Mouse (Mus musculus) forebrain, embryonic 16.5 days (tissue): ENCODE results near the gene Plxdc1. TPM values are rescaled to one million over a fixed set of nuclear protein-coding genes. Genes with fewer than 3 reads are reported as not detected.
A peak's percentile ranks its signal among the peaks of the same experiment; 100 is the strongest.

Experiments used
- ATAC-seq: fragments of 200-750 bp; cut with Nextera tagmentation; 2 replicates; pipeline ENCODE4 v1.8.0; 2017; ENCODE audit warnings: mild to moderate bottlenecking, moderate library complexity
- H3K27ac ChIP-seq: fragments of 300-500 bp; sonication (generic); 2 replicates; pipeline ENCODE4 v1.5.1; 2014; ENCODE audit warnings: low read length, control low read depth
- H3K27me3 ChIP-seq: fragments of 300-500 bp; sonication (generic); replicated peaks from 2 replicates; pipeline ENCODE4 v1.6.1; 2014; ENCODE audit warnings: low read length; ENCODE audit not compliant: control insufficient read depth, insufficient read depth
- H3K36me3 ChIP-seq: fragments of 300-500 bp; sonication (generic); 2 replicates; pipeline ENCODE4 v1.6.1; 2014; ENCODE audit not compliant: control insufficient read depth, insufficient read depth
- H3K4me1 ChIP-seq: fragments of 300-500 bp; sonication (generic); replicated peaks from 2 replicates; pipeline ENCODE4 v1.6.1; 2014; ENCODE audit warnings: low read length; ENCODE audit not compliant: control insufficient read depth, insufficient read depth
- H3K4me2 ChIP-seq: fragments of 300-500 bp; sonication (generic); 2 replicates; pipeline ENCODE4 v1.6.1; 2014; ENCODE audit warnings: mild to moderate bottlenecking, low read length, control low read depth
- H3K4me3 ChIP-seq: fragments of 300-500 bp; sonication (generic); replicated peaks from 2 replicates; pipeline ENCODE4 v1.5.1; 2014; ENCODE audit warnings: mild to moderate bottlenecking, low read length, control low read depth
- H3K9ac ChIP-seq: fragments of 300-500 bp; sonication (generic); replicated peaks from 2 replicates; pipeline ENCODE4 v1.6.1; 2014; ENCODE audit warnings: low read depth, low read length, control low read depth
- H3K9me3 ChIP-seq: fragments of 300-500 bp; sonication (generic); 2 replicates; pipeline ENCODE4 v1.6.1; 2016; ENCODE audit warnings: low read length; ENCODE audit not compliant: control insufficient read depth
- WGBS: fragments of 180-500 bp; shearing (Covaris S2); extraction: QIAGEN DNeasy Blood & Tissue Kit; methylation state at CpG from one replicate; pipeline ENCODE4 v1.1.7; 2014; 5-methylcytosine and 5-hydroxymethylcytosine counted together
- polyA plus RNA-seq: library from polyadenylated mRNA; unstranded; fragments of >200 nt; fragmentation: Nextera tagmentation; extraction: Ambion mirVana; gene quantifications from 2 replicates; pipeline ENCODE4 v1.2.1, GENCODE M21; 2015

Gene Plxdc1
- polyA plus RNA-seq = 0.72 and 0.96 TPM in 2 replicates

DNA sequence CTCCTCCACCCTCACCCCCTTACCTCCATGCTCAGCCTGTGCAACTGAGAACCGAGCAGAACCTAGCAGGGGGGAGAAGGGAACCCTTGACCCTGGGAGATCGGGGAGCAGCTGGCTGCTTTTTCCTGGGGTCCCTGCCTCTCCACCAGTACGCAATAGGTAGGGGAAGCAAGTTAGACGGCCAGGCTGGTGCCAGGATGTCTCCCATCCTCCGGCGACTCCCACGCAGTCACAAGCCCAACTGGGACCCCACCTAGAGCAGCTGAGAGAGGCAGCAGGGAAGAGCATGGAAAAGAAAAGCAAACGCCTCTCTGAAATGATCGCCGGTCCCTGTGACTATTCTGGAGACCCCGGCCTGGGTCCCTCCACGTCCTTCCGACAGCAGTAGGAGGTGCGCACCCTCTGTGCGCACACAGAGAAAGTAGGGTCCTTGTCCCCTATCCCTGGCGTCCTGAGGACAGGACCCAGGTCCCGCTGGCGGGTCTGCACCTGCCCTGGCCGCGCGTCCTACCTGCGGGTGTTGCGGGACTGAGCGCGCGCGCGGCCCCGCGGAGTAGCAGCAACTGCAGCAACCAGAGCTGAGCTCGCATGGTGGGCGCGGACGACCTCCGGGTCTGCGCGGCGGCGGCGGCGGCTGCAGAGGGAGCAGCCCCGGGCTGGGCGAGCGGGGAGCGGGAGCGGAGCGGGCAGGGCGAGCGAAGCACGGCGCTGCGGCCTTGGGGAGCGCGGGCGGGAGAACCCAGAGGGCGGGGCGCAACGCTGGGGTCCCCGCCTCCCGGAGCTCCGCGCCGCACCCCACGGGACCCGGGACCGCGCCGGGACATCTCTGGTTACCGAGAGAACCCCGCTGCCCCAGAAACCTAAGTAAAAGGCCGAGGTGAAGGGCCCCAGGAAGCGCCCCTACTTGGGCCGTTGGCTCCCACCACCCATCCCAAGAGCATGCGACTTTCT lies at the start of gene Plxdc1:
Gene Plxdc1 (minus strand): TSS at position 718 of the 951 bp plus-strand sequence.
- H3K4me1 ChIP-seq = peaks cover 22% of the 10 kb centered on the region
- H3K27ac ChIP-seq = no peak within 1 kb of the TSS

DNA sequence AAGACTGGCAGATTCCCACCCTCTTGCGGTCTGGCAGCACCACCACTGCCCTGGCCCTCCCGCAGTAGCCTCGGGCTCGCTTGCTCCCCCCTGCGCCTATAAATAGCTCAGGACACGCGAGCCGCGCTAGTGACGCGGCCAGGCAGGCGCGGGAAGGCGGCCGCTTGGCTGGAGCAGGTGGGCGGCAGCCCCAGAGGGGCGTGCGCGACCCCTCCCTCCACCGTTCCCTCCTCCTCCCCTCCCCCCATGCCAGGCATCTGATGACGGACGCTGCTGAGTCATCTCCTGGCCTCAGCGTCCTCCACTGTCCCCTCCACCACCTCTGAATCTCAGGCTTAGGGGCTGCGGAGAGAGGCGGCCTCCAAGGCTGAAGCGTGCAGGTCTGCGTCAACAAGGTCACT lies 49.7 kb upstream of the Plxdc1 start:
- H3K27ac ChIP-seq = no peak overlapping the region
- ATAC-seq = peak; percentile 39
- WGBS = under 1% methylated on average over 27 of the region's 27 CpGs

More for the DNA sequence above, at the start of gene Plxdc1:
- Histone ChIP-seq H3K27me3 (peaks cover 20% of the 10 kb centered on the region), H3K4me2 (peak within 1 kb of the TSS; percentile 76), H3K9me3 (no peaks in the 10 kb centered on the region), H3K4me3 (peak within 1 kb of the TSS; percentile 100), H3K36me3 (no peaks in the 10 kb centered on the region), H3K9ac (peak within 1 kb of the TSS; percentile 60)
- no peak for ATAC-seq
- WGBS = 2% methylated on average over 58 of the region's 74 CpGs

DNA sequence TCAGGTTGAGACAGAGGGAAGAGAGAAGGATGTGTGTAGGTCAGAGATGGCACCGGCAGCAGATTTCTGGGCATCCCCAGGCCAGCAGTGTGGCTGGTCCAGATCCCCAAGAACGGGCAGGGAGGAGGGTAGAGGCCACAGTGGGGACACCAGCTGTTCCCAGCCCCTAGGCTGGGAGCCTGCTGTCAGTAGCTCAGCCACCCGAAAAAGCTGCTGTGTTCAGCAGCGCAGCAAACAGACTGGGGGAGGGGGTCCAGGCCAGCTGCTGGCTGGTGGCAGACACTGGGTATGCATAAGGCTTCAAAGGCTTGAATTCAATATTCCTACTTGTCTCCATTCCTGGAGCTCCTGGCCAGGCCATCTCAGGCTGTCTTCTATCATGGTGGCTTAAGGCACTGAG lies 48.6 kb upstream of the Plxdc1 start:
- peaks cover 3% of the 10 kb centered on the region; the same call in 1 of the 2 replicates for H3K27me3 ChIP-seq
- peaks cover 8% of the 10 kb centered on the region for H3K36me3 ChIP-seq
- WGBS = 24% methylated on average over 4 of the region's 4 CpGs
- no peak overlapping the region for H3K4me2 ChIP-seq
- H3K4me1 ChIP-seq = peaks cover 25% of the 10 kb centered on the region
- H3K9me3 ChIP-seq = no peaks in the 10 kb centered on the region
- no peak overlapping the region for H3K4me3 ChIP-seq
- H3K9ac ChIP-seq = no peak overlapping the region
- ATAC-seq = peak; percentile 55
- H3K27ac ChIP-seq = no peak overlapping the region

More for the DNA sequence above, 49.7 kb upstream of the Plxdc1 start:
- Histone ChIP-seq H3K4me3 (peak overlapping the region; percentile 44), H3K9me3 (no peaks in the 10 kb centered on the region), H3K27me3 (peaks cover 3% of the 10 kb centered on the region; the same call in 1 of the 2 replicates), H3K36me3 (peaks cover 3% of the 10 kb centered on the region), H3K9ac (peak overlapping the region; percentile 63), H3K4me2 (peak overlapping the region; percentile 73), H3K4me1 (peaks cover 25% of the 10 kb centered on the region)

DNA sequence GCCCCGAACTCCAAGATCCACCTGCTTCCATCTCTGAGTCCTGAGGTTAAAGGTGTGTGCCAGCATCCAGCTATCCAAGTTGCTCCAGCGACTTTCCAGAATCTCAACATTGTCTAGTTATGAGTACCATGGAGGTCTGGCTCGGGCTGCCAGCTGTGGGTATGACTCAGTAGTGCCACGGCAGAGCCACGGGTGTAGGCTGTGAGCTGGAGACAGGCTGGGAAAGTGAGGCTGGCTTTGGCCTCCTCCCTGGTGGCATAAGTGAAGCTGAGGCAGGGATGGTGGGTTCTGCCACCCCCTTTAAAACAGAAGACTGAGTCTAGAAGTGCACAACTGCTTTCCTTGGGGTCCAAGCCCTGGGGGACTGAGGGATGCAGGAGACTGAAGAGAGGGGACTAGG lies 47.8 kb upstream of the Plxdc1 start:
- Histone ChIP-seq H3K27ac (no peak overlapping the region), H3K4me3 (no peak overlapping the region), H3K9me3 (no peaks in the 10 kb centered on the region), H3K9ac (no peak overlapping the region), H3K36me3 (peaks cover 15% of the 10 kb centered on the region), H3K4me2 (no peak overlapping the region), H3K4me1 (peaks cover 25% of the 10 kb centered on the region), H3K27me3 (peaks cover 3% of the 10 kb centered on the region; the same call in 1 of the 2 replicates)
- ATAC-seq = no peak
- 83% methylated on average over 5 of the region's 5 CpGs for WGBS

DNA sequence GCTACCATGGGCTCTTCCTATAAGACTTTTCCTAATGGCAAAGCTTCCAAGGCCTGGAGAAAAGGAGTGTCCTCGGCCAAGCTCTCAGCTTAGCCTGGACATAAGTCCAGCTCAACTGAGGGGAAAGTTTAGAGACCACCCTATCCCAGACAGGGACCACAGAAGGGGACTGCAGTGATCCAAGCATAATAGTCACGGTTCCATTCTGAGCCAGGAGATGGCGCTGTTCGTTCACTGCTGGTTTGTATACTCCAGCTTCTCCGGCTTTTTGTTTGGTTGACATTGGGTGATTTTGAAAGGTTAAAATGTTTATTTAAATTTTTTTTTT lies 45.2 kb upstream of the Plxdc1 start:
- Histone ChIP-seq H3K27me3 (peaks cover under 1% of the 10 kb centered on the region; the same call in 1 of the 2 replicates), H3K36me3 (peaks cover 18% of the 10 kb centered on the region), H3K4me3 (no peak overlapping the region), H3K4me2 (no peak overlapping the region), H3K4me1 (peaks cover 26% of the 10 kb centered on the region), H3K27ac (no peak overlapping the region), H3K9me3 (no peaks in the 10 kb centered on the region), H3K9ac (no peak overlapping the region)
- 2% methylated on average over 5 of the region's 5 CpGs for WGBS
- no peak for ATAC-seq

DNA sequence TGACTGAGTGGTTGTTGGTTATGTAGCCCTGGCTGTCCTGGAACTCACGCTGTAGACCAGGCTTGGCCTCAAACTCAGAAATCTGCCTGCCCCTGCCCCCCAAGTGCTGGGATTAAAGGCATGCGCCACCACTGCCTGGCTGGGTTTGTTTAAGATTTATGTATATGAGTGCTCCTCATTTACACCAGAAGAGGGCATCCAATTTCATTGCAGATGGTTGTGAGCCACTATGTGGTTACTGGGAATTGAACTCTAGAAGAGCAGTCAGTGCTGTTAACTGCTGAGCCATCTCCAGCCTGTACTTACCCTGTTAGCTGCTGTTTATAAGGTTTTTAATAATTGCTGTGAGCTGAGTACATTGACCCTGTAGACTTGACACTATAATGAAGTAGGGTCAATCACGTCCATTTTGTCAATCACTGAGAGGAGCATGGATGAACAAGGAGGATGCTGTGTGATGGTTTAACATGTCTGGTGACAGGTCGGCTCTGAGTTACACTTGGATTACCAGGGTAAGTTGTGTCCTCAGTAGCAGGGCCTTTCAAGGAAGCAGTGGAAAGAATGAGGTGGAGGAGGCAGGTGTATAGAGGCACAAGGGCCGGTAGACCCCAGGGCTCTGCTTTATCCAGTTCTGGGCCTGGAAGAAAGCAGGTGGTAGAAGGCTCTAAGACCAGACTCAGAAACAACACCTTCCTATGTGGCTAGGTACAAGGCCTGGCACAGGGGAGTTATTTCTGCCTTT lies 44.6 kb upstream of the Plxdc1 start:
- Histone ChIP-seq H3K4me2 (no peak overlapping the region), H3K4me1 (peaks cover 24% of the 10 kb centered on the region), H3K36me3 (peaks cover 18% of the 10 kb centered on the region), H3K4me3 (no peak overlapping the region), H3K9me3 (no peaks in the 10 kb centered on the region), H3K27ac (no peak overlapping the region), H3K9ac (no peak overlapping the region), H3K27me3 (no peaks in the 10 kb centered on the region)
- ATAC-seq = no peak
- 50% methylated on average over 5 of the region's 5 CpGs for WGBS

DNA sequence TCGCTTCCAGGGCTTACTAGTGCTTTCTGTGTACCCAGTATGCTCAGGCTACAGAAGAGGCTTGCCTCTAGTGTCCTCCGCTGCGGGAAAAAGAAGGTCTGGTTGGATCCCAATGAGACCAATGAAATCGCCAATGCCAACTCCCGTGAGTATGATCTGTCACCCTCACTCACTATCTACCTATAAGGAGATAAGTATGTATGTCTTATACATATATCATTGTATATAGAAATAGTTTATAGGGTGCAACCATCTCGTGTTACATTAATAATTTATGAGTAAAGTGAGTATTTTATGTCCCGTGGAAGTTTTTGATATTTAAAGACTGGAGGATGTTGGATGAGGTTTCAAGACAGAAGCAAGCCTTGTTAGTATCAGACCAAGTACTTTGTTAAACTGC lies 41.5 kb upstream of the Plxdc1 start:
- Histone ChIP-seq H3K9me3 (no peaks in the 10 kb centered on the region), H3K9ac (peak overlapping the region; percentile 99), H3K4me2 (peak overlapping the region; percentile 100), H3K4me3 (peak overlapping the region; percentile 99), H3K4me1 (peaks cover 22% of the 10 kb centered on the region), H3K36me3 (peaks cover 18% of the 10 kb centered on the region), H3K27me3 (no peaks in the 10 kb centered on the region), H3K27ac (no peak overlapping the region)
- 25% methylated on average over 7 of the region's 7 CpGs for WGBS
- no peak for ATAC-seq

DNA sequence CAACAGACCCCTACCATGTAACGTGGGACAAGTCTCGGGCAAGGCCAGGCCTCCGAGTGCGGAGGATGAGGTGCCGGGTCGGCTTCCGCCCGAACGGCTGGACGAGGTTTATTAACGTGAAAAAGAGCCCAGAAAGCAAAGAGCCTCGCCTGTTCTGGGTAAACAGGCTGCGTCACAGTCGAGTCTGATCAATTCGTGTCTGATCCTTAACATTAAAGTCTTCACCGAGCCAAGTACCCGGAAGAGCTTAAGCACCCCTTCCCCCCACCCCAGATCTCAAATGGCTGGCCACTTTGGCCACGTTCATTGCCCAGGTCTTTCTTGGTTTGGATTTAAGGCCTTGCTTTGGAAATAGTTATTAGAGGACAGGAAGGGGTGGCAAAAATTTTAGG lies 41.0 kb upstream of the Plxdc1 start:
- ATAC-seq = no peak; the same call in 1 of the 2 replicates
- peak overlapping the region; percentile 100 for H3K4me2 ChIP-seq
- under 1% methylated on average over 18 of the region's 18 CpGs for WGBS
- no peaks in the 10 kb centered on the region for H3K9me3 ChIP-seq
- H3K27me3 ChIP-seq = no peaks in the 10 kb centered on the region
- peak overlapping the region; percentile 99 for H3K9ac ChIP-seq
- peak overlapping the region; percentile 83 for H3K27ac ChIP-seq
- H3K4me1 ChIP-seq = peaks cover 22% of the 10 kb centered on the region
- H3K4me3 ChIP-seq = peak overlapping the region; percentile 99
- peaks cover 18% of the 10 kb centered on the region for H3K36me3 ChIP-seq
